Mouse (Mus musculus): ENCODE measurements around the gene Tmco4. TPM values are rescaled to one million over a fixed set of nuclear protein-coding genes. Genes with fewer than 3 reads are reported as not detected.
A peak's percentile ranks its signal among the peaks of the same experiment; 100 is the strongest.

Tmco4 gene
- polyA plus RNA-seq, 1 experiment from 2014 or later, result 12.7 TPM

DNA sequence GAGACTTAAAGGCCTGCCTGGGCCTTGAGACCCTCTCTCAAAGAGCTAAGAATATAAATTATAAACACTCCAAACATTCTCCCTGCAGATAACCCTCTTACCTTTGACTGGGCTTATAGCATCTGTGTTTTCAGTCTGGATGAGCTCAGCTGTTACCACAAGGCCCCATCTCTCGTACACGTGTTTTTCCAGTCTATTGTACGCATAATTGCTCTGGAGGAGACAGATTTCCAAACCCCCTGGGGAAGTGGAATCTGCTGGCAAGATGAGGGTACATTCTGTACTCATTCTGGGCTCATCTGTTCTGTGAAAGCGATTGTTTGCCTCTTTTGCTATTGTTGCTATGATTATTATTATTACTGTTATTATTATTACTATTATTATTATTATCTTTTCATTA, 46.3 kb downstream of the Tmco4 start:
- no peak overlapping the region for H3K4me2 ChIP-seq (ENCODE audit: low read depth, low read length)
- WGBS, result 65% methylated on average over 4 of the region's 4 CpGs
- no peak for ATAC-seq (ENCODE audit: insufficient read depth, low FRiP score)

DNA sequence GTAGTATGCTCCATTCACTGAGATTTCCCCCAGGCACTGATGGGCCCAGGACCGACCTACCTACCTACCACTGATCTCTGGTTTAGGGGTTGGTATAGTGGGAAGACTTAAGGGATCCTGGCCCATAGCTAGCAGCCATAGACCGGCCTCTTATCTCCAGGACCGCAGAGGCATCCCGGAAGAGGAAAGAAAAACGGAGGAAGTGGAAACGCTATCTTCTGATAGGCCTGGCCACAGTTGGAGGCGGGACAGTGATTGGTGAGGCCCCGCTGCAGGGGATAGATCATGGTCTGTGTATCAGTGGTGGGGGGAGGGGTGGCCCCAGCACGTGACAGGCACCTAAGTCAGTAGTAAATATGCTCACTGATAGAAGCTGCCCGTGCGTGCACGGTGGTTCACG, 46.7 kb downstream of the Tmco4 start:
- H3K4me2 ChIP-seq (ENCODE audit: low read depth, low read length), result no peak overlapping the region
- no peak overlapping the region for H3K9ac ChIP-seq (ENCODE audit: low read length)
- H3K27me3 ChIP-seq (ENCODE audit: control insufficient read depth, insufficient read depth, low read length), result no peaks in the 10 kb centered on the region
- peak; percentile 41; the same call in 1 of the 2 replicates for ATAC-seq (ENCODE audit: insufficient read depth, low FRiP score)
- no peaks in the 10 kb centered on the region for H3K36me3 ChIP-seq (ENCODE audit: control insufficient read depth, insufficient read depth, low read length)
- no peaks in the 10 kb centered on the region for H3K4me1 ChIP-seq (ENCODE audit: control insufficient read depth, insufficient read depth, low read length)
- H3K9me3 ChIP-seq (replicated peaks; ENCODE audit: control insufficient read depth, low read length), result peaks cover 5% of the 10 kb centered on the region; the same call in 1 of the 2 replicates
- no peak overlapping the region for H3K4me3 ChIP-seq (replicated peaks; ENCODE audit: low read length)
- WGBS, result 48% methylated on average over 13 of the region's 13 CpGs
- H3K27ac ChIP-seq (ENCODE audit: low read length), result no peak overlapping the region

More for the DNA sequence above, 46.3 kb downstream of the Tmco4 start:
- H3K27ac ChIP-seq (ENCODE audit: low read length), result no peak overlapping the region
- H3K36me3 ChIP-seq (ENCODE audit: control insufficient read depth, insufficient read depth, low read length), result no peaks in the 10 kb centered on the region
- H3K4me1 ChIP-seq (ENCODE audit: control insufficient read depth, insufficient read depth, low read length), result no peaks in the 10 kb centered on the region
- no peak overlapping the region for H3K9ac ChIP-seq (ENCODE audit: low read length)
- H3K27me3 ChIP-seq (ENCODE audit: control insufficient read depth, insufficient read depth, low read length), result no peaks in the 10 kb centered on the region
- peaks cover 6% of the 10 kb centered on the region; the same call in 1 of the 2 replicates for H3K9me3 ChIP-seq (replicated peaks; ENCODE audit: control insufficient read depth, low read length)
- H3K4me3 ChIP-seq (replicated peaks; ENCODE audit: low read length), result no peak overlapping the region

DNA sequence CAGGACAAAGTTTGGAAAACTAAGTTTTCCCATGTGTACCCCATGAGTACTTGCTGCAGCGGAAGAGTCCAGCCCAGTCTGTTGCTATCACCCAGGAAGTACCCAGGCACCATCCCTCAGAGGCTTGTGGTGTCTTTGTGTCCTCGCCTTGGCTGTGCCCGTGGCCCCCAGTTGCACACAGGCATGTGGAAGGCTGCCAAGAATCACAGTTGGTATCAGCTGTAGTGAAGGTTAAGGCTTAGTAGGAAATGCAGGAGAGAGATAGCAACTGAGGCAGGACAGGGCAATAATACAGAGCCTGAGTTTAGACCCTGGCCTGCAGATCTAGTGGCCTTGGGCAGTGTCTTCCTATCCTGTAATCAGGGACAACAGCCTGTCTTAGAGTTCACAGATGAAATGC, 47.7 kb downstream of the Tmco4 start:
- Histone ChIP-seq H3K9ac (ENCODE audit: low read length) (no peak overlapping the region), H3K4me2 (ENCODE audit: low read depth, low read length) (no peak overlapping the region)

DNA sequence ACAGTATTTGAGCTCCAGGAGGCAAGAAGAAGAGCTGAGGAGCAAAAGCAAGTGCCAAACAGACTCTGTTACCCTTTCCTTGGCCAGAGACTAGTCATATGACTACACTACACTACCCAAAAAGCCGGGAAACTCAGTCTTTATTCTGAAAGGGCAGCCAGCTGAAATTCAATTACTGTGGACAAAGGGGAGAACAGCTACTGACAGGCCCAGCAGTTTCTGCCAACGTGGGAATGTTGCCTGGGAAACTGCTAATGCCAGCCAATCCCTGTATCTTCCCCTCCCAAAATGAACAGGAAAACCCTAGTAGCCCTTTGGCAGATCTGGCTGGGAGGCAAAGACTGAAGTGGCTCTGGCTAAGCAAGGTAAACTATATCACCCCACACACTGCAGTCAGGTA, 51.7 kb downstream of the Tmco4 start:
- Histone ChIP-seq H3K9me3 (replicated peaks; ENCODE audit: control insufficient read depth, low read length) (no peaks in the 10 kb centered on the region), H3K36me3 (ENCODE audit: control insufficient read depth, insufficient read depth, low read length) (no peaks in the 10 kb centered on the region), H3K4me3 (replicated peaks; ENCODE audit: low read length) (no peak overlapping the region), H3K4me2 (ENCODE audit: low read depth, low read length) (no peak overlapping the region), H3K27ac (ENCODE audit: low read length) (no peak overlapping the region), H3K4me1 (ENCODE audit: control insufficient read depth, insufficient read depth, low read length) (no peaks in the 10 kb centered on the region), H3K27me3 (ENCODE audit: control insufficient read depth, insufficient read depth, low read length) (no peaks in the 10 kb centered on the region), H3K9ac (ENCODE audit: low read length) (no peak overlapping the region)
- ATAC-seq (ENCODE audit: insufficient read depth, low FRiP score), result no peak
- WGBS, result 34% methylated on average over 2 of the region's 2 CpGs

More for the DNA sequence above, 47.7 kb downstream of the Tmco4 start:
- 60% methylated on average over 3 of the region's 3 CpGs for WGBS
- H3K36me3 ChIP-seq (ENCODE audit: control insufficient read depth, insufficient read depth, low read length), result no peaks in the 10 kb centered on the region
- H3K4me1 ChIP-seq (ENCODE audit: control insufficient read depth, insufficient read depth, low read length), result no peaks in the 10 kb centered on the region
- ATAC-seq (ENCODE audit: insufficient read depth, low FRiP score), result no peak; the same call in 1 of the 2 replicates
- no peak overlapping the region for H3K4me3 ChIP-seq (replicated peaks; ENCODE audit: low read length)
- no peaks in the 10 kb centered on the region for H3K9me3 ChIP-seq (replicated peaks; ENCODE audit: control insufficient read depth, low read length)
- H3K27me3 ChIP-seq (ENCODE audit: control insufficient read depth, insufficient read depth, low read length), result no peaks in the 10 kb centered on the region
- H3K27ac ChIP-seq (ENCODE audit: low read length), result no peak overlapping the region

DNA sequence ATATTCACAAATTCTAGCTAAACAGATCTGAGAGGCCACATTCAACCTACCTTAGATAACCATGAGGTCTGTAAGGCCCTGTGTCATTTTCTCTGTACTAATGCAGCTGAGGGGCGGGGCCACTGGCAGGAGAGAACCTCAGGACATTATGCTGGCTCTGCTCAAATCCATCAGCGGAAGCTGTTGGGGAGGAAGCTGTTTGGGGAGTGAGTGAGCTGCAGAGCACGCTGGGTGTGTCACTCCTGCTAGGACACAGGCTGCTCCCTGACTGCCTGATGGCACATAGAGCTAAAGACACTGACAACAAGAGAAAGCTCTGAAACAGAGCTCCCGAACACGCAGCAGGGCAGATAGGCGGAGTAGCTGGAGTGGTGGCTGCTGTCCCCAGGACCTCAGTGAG, 58.0 kb downstream of the Tmco4 start:
- Histone ChIP-seq H3K4me1 (ENCODE audit: control insufficient read depth, insufficient read depth, low read length) (no peaks in the 10 kb centered on the region), H3K9me3 (replicated peaks; ENCODE audit: control insufficient read depth, low read length) (no peaks in the 10 kb centered on the region), H3K27ac (ENCODE audit: low read length) (no peak overlapping the region), H3K9ac (ENCODE audit: low read length) (no peak overlapping the region), H3K27me3 (ENCODE audit: control insufficient read depth, insufficient read depth, low read length) (no peaks in the 10 kb centered on the region), H3K36me3 (ENCODE audit: control insufficient read depth, insufficient read depth, low read length) (0 out of 2 replicates have a peak, but pooled peaks cover 2% of the 10 kb centered on the region), H3K4me2 (ENCODE audit: low read depth, low read length) (no peak overlapping the region), H3K4me3 (replicated peaks; ENCODE audit: low read length) (no peak overlapping the region)
- no peak for ATAC-seq (ENCODE audit: insufficient read depth, low FRiP score)
- WGBS, result 42% methylated on average over 6 of the region's 6 CpGs

DNA sequence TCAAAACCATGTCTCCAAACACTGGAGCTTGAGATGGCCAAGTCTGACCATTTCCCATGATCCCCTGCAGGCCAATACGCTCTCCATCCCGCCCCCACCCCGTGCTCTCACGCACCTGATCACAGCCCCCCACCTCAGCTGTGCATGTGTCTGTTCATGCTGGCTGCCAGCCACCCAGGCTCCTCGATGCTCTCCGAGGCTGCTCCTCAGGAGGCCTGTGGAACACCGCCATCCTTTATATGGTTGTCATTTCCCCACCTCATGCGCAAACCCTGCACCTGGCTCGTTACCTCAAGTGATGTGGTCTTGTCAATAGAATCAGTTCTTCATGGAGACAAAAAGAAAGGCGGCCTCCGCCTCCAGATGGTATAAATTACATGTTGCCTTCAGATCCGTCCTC, 59.8 kb downstream of the Tmco4 start:
- Histone ChIP-seq H3K27me3 (ENCODE audit: control insufficient read depth, insufficient read depth, low read length) (no peaks in the 10 kb centered on the region), H3K9ac (ENCODE audit: low read length) (no peak overlapping the region), H3K4me1 (ENCODE audit: control insufficient read depth, insufficient read depth, low read length) (peaks cover 1% of the 10 kb centered on the region), H3K9me3 (replicated peaks; ENCODE audit: control insufficient read depth, low read length) (peaks cover 4% of the 10 kb centered on the region), H3K4me3 (replicated peaks; ENCODE audit: low read length) (no peak overlapping the region), H3K4me2 (ENCODE audit: low read depth, low read length) (no peak overlapping the region), H3K36me3 (ENCODE audit: control insufficient read depth, insufficient read depth, low read length) (0 out of 2 replicates have a peak, but pooled peaks cover 4% of the 10 kb centered on the region), H3K27ac (ENCODE audit: low read length) (no peak overlapping the region)
- no peak for ATAC-seq (ENCODE audit: insufficient read depth, low FRiP score)
- 77% methylated on average over 12 of the region's 12 CpGs for WGBS

DNA sequence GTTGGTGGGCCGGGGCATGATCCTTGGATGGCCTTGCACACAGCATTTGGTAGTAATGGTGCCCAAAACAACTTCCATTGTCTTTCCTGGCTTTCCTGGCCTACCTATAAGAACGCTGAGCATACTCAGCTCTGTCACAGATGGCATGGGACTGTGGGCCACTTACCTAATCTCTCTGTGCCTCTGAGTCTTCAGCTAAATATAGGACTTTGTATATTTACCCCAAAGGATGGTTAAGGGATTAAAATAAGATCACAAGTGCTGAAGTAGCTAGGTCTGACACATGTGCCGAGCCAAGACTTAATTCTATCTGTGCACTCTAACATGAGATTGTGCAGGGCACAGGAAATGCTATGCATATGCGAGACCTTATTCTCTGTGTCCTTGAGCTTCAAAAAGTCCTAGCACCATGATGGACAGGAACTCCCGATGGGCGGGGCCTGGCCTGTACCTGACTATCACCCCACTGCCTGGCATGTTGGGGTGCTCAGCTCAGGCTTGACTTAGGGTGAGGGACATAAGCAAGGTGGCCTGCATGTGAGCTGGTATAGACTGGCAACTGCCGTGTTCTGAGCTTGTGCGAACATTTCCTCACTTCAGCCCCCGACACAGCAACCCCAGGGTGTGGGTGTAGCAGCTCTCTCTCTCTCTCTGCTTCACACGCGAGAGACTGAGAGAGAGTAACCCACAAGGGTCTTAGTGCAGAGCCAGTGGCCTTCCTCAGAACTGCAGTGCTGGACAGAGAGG, 60.7 kb downstream of the Tmco4 start:
- Histone ChIP-seq H3K4me2 (ENCODE audit: low read depth, low read length) (no peak overlapping the region), H3K9ac (ENCODE audit: low read length) (no peak overlapping the region), H3K4me1 (ENCODE audit: control insufficient read depth, insufficient read depth, low read length) (peaks cover 8% of the 10 kb centered on the region), H3K4me3 (replicated peaks; ENCODE audit: low read length) (no peak overlapping the region), H3K27ac (ENCODE audit: low read length) (no peak overlapping the region), H3K36me3 (ENCODE audit: control insufficient read depth, insufficient read depth, low read length) (0 out of 2 replicates have a peak, but pooled peaks cover 4% of the 10 kb centered on the region), H3K27me3 (ENCODE audit: control insufficient read depth, insufficient read depth, low read length) (no peaks in the 10 kb centered on the region), H3K9me3 (replicated peaks; ENCODE audit: control insufficient read depth, low read length) (peaks cover 4% of the 10 kb centered on the region)
- WGBS, result 79% methylated on average over 11 of the region's 11 CpGs
- no peak for ATAC-seq (ENCODE audit: insufficient read depth, low FRiP score)

DNA sequence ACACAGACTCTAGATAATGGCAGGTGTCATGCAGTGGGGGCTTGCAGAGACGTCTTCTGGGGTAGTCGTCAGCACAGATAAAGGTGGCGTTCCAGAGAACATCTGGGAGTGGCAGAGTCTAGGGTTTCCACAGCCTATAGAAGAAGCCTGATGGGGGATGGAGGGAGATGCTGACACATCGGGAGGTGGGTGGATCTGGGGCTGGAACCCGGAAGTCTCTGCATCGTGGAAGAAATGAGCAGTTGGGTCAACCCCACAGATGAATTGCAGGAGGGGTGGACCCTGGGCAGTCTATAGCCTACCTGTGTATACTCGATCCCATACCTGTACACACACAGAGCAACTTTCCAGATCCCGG, 61.3 kb downstream of the Tmco4 start:
- Histone ChIP-seq H3K4me3 (replicated peaks; ENCODE audit: low read length) (no peak overlapping the region), H3K27ac (ENCODE audit: low read length) (no peak overlapping the region), H3K36me3 (ENCODE audit: control insufficient read depth, insufficient read depth, low read length) (0 out of 2 replicates have a peak, but pooled peaks cover 4% of the 10 kb centered on the region), H3K9me3 (replicated peaks; ENCODE audit: control insufficient read depth, low read length) (peaks cover 4% of the 10 kb centered on the region), H3K27me3 (ENCODE audit: control insufficient read depth, insufficient read depth, low read length) (no peaks in the 10 kb centered on the region), H3K4me2 (ENCODE audit: low read depth, low read length) (no peak overlapping the region), H3K9ac (ENCODE audit: low read length) (no peak overlapping the region), H3K4me1 (ENCODE audit: control insufficient read depth, insufficient read depth, low read length) (peaks cover 11% of the 10 kb centered on the region)
- no peak for ATAC-seq (ENCODE audit: insufficient read depth, low FRiP score)
- WGBS, result 76% methylated on average over 8 of the region's 8 CpGs

DNA sequence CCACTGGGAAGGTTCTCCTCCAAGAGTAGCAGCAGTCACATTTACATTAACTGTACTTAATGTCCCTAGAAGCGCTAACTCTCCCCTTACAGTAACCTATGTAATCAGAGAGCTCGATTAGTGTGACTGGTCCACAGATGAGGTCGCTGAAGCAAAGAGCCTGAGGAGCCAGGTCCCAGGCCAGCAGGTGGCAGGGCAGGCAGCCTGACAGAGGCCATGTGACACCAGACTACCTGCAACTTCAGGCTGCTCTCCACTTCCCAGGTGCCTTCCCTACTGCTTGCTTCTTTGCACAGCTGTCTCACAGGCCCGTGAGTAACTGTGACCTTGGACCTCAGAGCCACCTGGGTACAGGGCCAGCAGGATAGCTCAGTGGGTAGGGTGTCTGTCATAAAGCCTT, 61.9 kb downstream of the Tmco4 start:
- no peak overlapping the region for H3K27ac ChIP-seq (ENCODE audit: low read length)
- 41% methylated on average over 4 of the region's 4 CpGs for WGBS
- no peak; the same call in 1 of the 2 replicates for ATAC-seq (ENCODE audit: insufficient read depth, low FRiP score)
- peaks cover 11% of the 10 kb centered on the region for H3K4me1 ChIP-seq (ENCODE audit: control insufficient read depth, insufficient read depth, low read length)
- H3K27me3 ChIP-seq (ENCODE audit: control insufficient read depth, insufficient read depth, low read length), result 0 out of 2 replicates have a peak, but pooled peaks cover 3% of the 10 kb centered on the region
- no peak overlapping the region for H3K9ac ChIP-seq (ENCODE audit: low read length)
- H3K4me3 ChIP-seq (replicated peaks; ENCODE audit: low read length), result no peak overlapping the region
- H3K9me3 ChIP-seq (replicated peaks; ENCODE audit: control insufficient read depth, low read length), result peaks cover 4% of the 10 kb centered on the region
- H3K4me2 ChIP-seq (ENCODE audit: low read depth, low read length), result no peak overlapping the region
- H3K36me3 ChIP-seq (ENCODE audit: control insufficient read depth, insufficient read depth, low read length), result 0 out of 2 replicates have a peak, but pooled peaks cover 4% of the 10 kb centered on the region

Measured in stomach, embryonic 16.5 days (tissue).